Mouse (Mus musculus): ENCODE results near the gene Haus4. TPM values are rescaled to one million over a fixed set of nuclear protein-coding genes. Genes with fewer than 3 reads are reported as not detected.
A peak's percentile ranks its signal among the peaks of the same experiment; 100 is the strongest.

Gene Haus4
- total and polyA plus RNA-seq, 3 experiments = 39.2 to 73.4 TPM; not detected in 1

- Histone ChIP-seq H3K27ac (ENCODE audit: control insufficient read depth, low read depth, low read length) (peak overlapping the region; percentile 90; the same call in 1 of the 2 replicates), H3K9ac (ENCODE audit: control insufficient read depth, low read depth, low read length, poor library complexity, severe bottlenecking) (no peak overlapping the region; the same call in none of the 2 replicates), H3K79me2 (ENCODE audit: control insufficient read depth, insufficient read depth, low read length, poor library complexity) (peaks cover 3% of the 10 kb centered on the region; the same call in 1 of the 2 replicates), H3K36me3 (ENCODE audit: control insufficient read depth in 1 of 2, insufficient read depth in 2 of 2, low read length in 2 of 2) (peaks cover 0 to 27% of the 10 kb centered on the region in 2 experiments; a peak in 2 of 4 replicates), H3K27me3 (ENCODE audit: control insufficient read depth in 1 of 2, insufficient read depth in 2 of 2, low read length in 2 of 2) (no peaks in the 10 kb centered on the region), H3K4me3 (ENCODE audit: control insufficient read depth in 1 of 2, insufficient read depth in 1 of 2, low read depth in 2 of 2, low read length in 2 of 2) (no peak overlapping the region), H3K4me1 (ENCODE audit: control insufficient read depth in 1 of 2, insufficient read depth in 2 of 2, low read length in 2 of 2) (peaks cover 7 to 25% of the 10 kb centered on the region in 2 experiments), H3K9me3 (replicated peaks; ENCODE audit: insufficient read depth, low read length) (no peaks in the 10 kb centered on the region)
- TF ChIP-seq UBTF (IDR thresholded peaks at IDR 0.05; ENCODE audit: borderline replicate concordance, insufficient read depth, low read depth, low read length) = no peak
- no peak for TF ChIP-seq CHD2 (IDR thresholded peaks at IDR 0.05; ENCODE audit: low read length)
- no peak for TF ChIP-seq SMC3 (IDR thresholded peaks at IDR 0.05; ENCODE audit: low read depth, low read length)
- TF ChIP-seq TBP (IDR thresholded peaks at IDR 0.05; ENCODE audit: low read depth, low read length) = no peak
- no peak for TF ChIP-seq POLR2AphosphoS2 (IDR thresholded peaks at IDR 0.05; ENCODE audit: low read length)
- no peak for TF ChIP-seq MYB (IDR thresholded peaks at IDR 0.05; ENCODE audit: low read depth, low read length)
- no peak for TF ChIP-seq POLR2AphosphoS5 (IDR thresholded peaks at IDR 0.05; ENCODE audit: borderline replicate concordance, low read depth, low read length)
- no peak for TF ChIP-seq GATA1 (IDR thresholded peaks at IDR 0.05; ENCODE audit: low read depth, low read length)
- no peak for TF ChIP-seq MYC (IDR thresholded peaks at IDR 0.05; ENCODE audit: low read depth, low read length)
- no peak for TF ChIP-seq BHLHE40 (IDR thresholded peaks at IDR 0.05; ENCODE audit: borderline replicate concordance, low read depth, low read length)
- no peak for TF ChIP-seq TAL1 (IDR thresholded peaks at IDR 0.05; ENCODE audit: low read length)
- TF ChIP-seq ZNF384 (IDR thresholded peaks at IDR 0.05; ENCODE audit: low read depth, low read length) = peak; percentile 93
- TF ChIP-seq CHD1 (IDR thresholded peaks at IDR 0.05; ENCODE audit: low read depth, low read length) = 0 out of 2 replicates have a peak, but pooled peaks have one; percentile 43
- TF ChIP-seq RCOR1 (IDR thresholded peaks at IDR 0.05; ENCODE audit: low read depth, low read length) = no peak
- peak; percentile 44 for DNase-seq (ENCODE audit: low read depth, low spot score)
Observed at GRCm38 (mm10) chr14:54601601-54602000, 47.2 kb upstream of the Haus4 start.

GRCm38 (mm10) chr14:54597084-54597483, 42.7 kb upstream of the Haus4 start:
- Histone ChIP-seq H3K9ac (ENCODE audit: control insufficient read depth, low read depth, low read length, poor library complexity, severe bottlenecking) (no peak overlapping the region), H3K4me3 (ENCODE audit: control insufficient read depth in 1 of 2, insufficient read depth in 1 of 2, low read depth in 2 of 2, low read length in 2 of 2) (no peak overlapping the region), H3K27me3 (ENCODE audit: control insufficient read depth in 1 of 2, insufficient read depth in 2 of 2, low read length in 2 of 2) (no peaks in the 10 kb centered on the region), H3K9me3 (replicated peaks; ENCODE audit: insufficient read depth, low read length) (no peaks in the 10 kb centered on the region), H3K79me2 (ENCODE audit: control insufficient read depth, insufficient read depth, low read length, poor library complexity) (no peaks in the 10 kb centered on the region), H3K36me3 (ENCODE audit: control insufficient read depth in 1 of 2, insufficient read depth in 2 of 2, low read length in 2 of 2) (peaks cover 0 to 13% of the 10 kb centered on the region in 2 experiments; a peak in 2 of 4 replicates), H3K4me1 (ENCODE audit: control insufficient read depth in 1 of 2, insufficient read depth in 2 of 2, low read length in 2 of 2) (peaks cover 4 to 23% of the 10 kb centered on the region in 2 experiments), H3K27ac (ENCODE audit: control insufficient read depth, low read depth, low read length) (no peak overlapping the region)
- TF ChIP-seq NRF1 (IDR thresholded peaks at IDR 0.05; ENCODE audit: insufficient read depth, low read depth, low read length, poor library complexity, severe bottlenecking) (no peak), ELF1 (IDR thresholded peaks at IDR 0.05; ENCODE audit: low read depth, low read length) (no peak), ZC3H11A (IDR thresholded peaks at IDR 0.05; ENCODE audit: low read depth, low read length) (peak; percentile 27), RAD21 (IDR thresholded peaks at IDR 0.05; ENCODE audit: low read depth, low read length) (peak; percentile 22), EP300 (IDR thresholded peaks at IDR 0.05; ENCODE audit: low read depth in 1 of 2, low read length in 2 of 2) (no peak), ZNF384 (IDR thresholded peaks at IDR 0.05; ENCODE audit: low read depth, low read length) (no peak), SMC3 (IDR thresholded peaks at IDR 0.05; ENCODE audit: low read depth, low read length) (peak; percentile 30), TBP (IDR thresholded peaks at IDR 0.05; ENCODE audit: low read depth, low read length) (no peak), CTCF (IDR thresholded peaks at IDR 0.05 in 2 of 3, conservative IDR thresholded peaks at IDR 0.05 in 1 of 3; ENCODE audit: control insufficient read depth in 1 of 3, insufficient read depth in 1 of 3, low read depth in 2 of 3, low read length in 3 of 3, poor library complexity in 1 of 3, severe bottlenecking in 1 of 3) (peak; percentile 41 to 57 (median 46); a peak in 5 of 6 replicates), ETS1 (IDR thresholded peaks at IDR 0.05; ENCODE audit: low read depth, low read length) (no peak)
- DNase-seq (ENCODE audit: low read depth, low spot score) = no peak

All from MEL (cell line).